Mouse (Mus musculus): ENCODE results near the gene Plpp6. TPM values are rescaled to one million over a fixed set of nuclear protein-coding genes. Genes with fewer than 3 reads are reported as not detected.

Plpp6 gene
- total RNA-seq, 1 experiment, result 2.0 TPM

GRCm38 (mm10) chr19:28940135-28940874, 23.4 kb upstream of the Plpp6 start:
- no peak overlapping the region for H3K4me3 ChIP-seq (ENCODE audit: insufficient read depth in 1 of 2, low read depth in 1 of 2, low read length in 2 of 2, poor library complexity in 1 of 2, severe bottlenecking in 1 of 2)
- H3K36me3 ChIP-seq (ENCODE audit: control insufficient read depth, insufficient read depth, low read length, poor library complexity, severe bottlenecking), result no peaks in the 10 kb centered on the region
- H3K27ac ChIP-seq (ENCODE audit: insufficient read depth, low read depth, low read length, poor library complexity, severe bottlenecking), result no peak overlapping the region
- TF ChIP-seq ZC3H11A (IDR thresholded peaks at IDR 0.05; ENCODE audit: borderline replicate concordance, low read depth, low read length), result no peak
- no peak for TF ChIP-seq CHD2 (IDR thresholded peaks at IDR 0.05; ENCODE audit: low read depth, low read length)
- no peak for TF ChIP-seq MAFK (IDR thresholded peaks at IDR 0.05; ENCODE audit: insufficient read depth, low read depth, low read length)
- TF ChIP-seq HCFC1 (IDR thresholded peaks at IDR 0.05; ENCODE audit: borderline replicate concordance, insufficient read depth, low read length), result no peak
- TF ChIP-seq ZNF384 (IDR thresholded peaks at IDR 0.05; ENCODE audit: low read depth, low read length), result no peak
- no peak for DNase-seq (ENCODE audit: low read depth, low spot score)
- no peak overlapping the region for H3K9ac ChIP-seq (ENCODE audit: insufficient read depth, low read depth, low read length, poor library complexity, severe bottlenecking)
- H3K9me3 ChIP-seq (ENCODE audit: control insufficient read depth, insufficient read depth, low read depth, low read length), result no peaks in the 10 kb centered on the region
- no peaks in the 10 kb centered on the region for H3K4me1 ChIP-seq (ENCODE audit: control insufficient read depth in 2 of 2, insufficient read depth in 2 of 2, low read length in 2 of 2, poor library complexity in 1 of 2)
- in situ Hi-C loops (cut with MboI; ENCODE audit: low sequenced_read_pairs in 2 of 2, unreplicated experiment in 2 of 2), result no loop called here

- DNase-seq (ENCODE audit: low read depth, low spot score), result no peak
- Histone ChIP-seq H3K27ac (ENCODE audit: insufficient read depth, low read depth, low read length, poor library complexity, severe bottlenecking) (no peak overlapping the region), H3K9me3 (ENCODE audit: control insufficient read depth, insufficient read depth, low read depth, low read length) (no peaks in the 10 kb centered on the region), H3K4me3 (ENCODE audit: insufficient read depth in 1 of 2, low read depth in 1 of 2, low read length in 2 of 2, poor library complexity in 1 of 2, severe bottlenecking in 1 of 2) (no peak overlapping the region), H3K9ac (ENCODE audit: insufficient read depth, low read depth, low read length, poor library complexity, severe bottlenecking) (no peak overlapping the region), H3K36me3 (ENCODE audit: control insufficient read depth, insufficient read depth, low read length, poor library complexity, severe bottlenecking) (no peaks in the 10 kb centered on the region), H3K4me1 (ENCODE audit: control insufficient read depth in 2 of 2, insufficient read depth in 2 of 2, low read length in 2 of 2, poor library complexity in 1 of 2) (no peaks in the 10 kb centered on the region)
- in situ Hi-C loops (cut with MboI; ENCODE audit: low sequenced_read_pairs in 2 of 2, unreplicated experiment in 2 of 2), result no loop called here
- TF ChIP-seq CHD2 (IDR thresholded peaks at IDR 0.05; ENCODE audit: low read depth, low read length), result no peak
- TF ChIP-seq MAFK (IDR thresholded peaks at IDR 0.05; ENCODE audit: insufficient read depth, low read depth, low read length), result no peak
- no peak for TF ChIP-seq ZC3H11A (IDR thresholded peaks at IDR 0.05; ENCODE audit: borderline replicate concordance, low read depth, low read length)
- no peak for TF ChIP-seq ZNF384 (IDR thresholded peaks at IDR 0.05; ENCODE audit: low read depth, low read length)
- no peak for TF ChIP-seq HCFC1 (IDR thresholded peaks at IDR 0.05; ENCODE audit: borderline replicate concordance, insufficient read depth, low read length)
Observed at GRCm38 (mm10) chr19:28941271-28941670, 22.5 kb upstream of the Plpp6 start.

GRCm38 (mm10) chr19:28946782-28947181, 17.0 kb upstream of the Plpp6 start:
- H3K9ac ChIP-seq (ENCODE audit: insufficient read depth, low read depth, low read length, poor library complexity, severe bottlenecking), result no peak overlapping the region
- TF ChIP-seq CHD2 (IDR thresholded peaks at IDR 0.05; ENCODE audit: low read depth, low read length) (no peak), MAFK (IDR thresholded peaks at IDR 0.05; ENCODE audit: insufficient read depth, low read depth, low read length) (no peak), HCFC1 (IDR thresholded peaks at IDR 0.05; ENCODE audit: borderline replicate concordance, insufficient read depth, low read length) (no peak)
- H3K4me1 ChIP-seq (ENCODE audit: control insufficient read depth in 2 of 2, insufficient read depth in 2 of 2, low read length in 2 of 2, poor library complexity in 1 of 2), result no peaks in the 10 kb centered on the region
- DNase-seq (ENCODE audit: low read depth, low spot score), result no peak
- in situ Hi-C loops (cut with MboI; ENCODE audit: low sequenced_read_pairs in 2 of 2, unreplicated experiment in 2 of 2), result no loop called here
- no peak overlapping the region for H3K27ac ChIP-seq (ENCODE audit: insufficient read depth, low read depth, low read length, poor library complexity, severe bottlenecking)
- no peaks in the 10 kb centered on the region for H3K36me3 ChIP-seq (ENCODE audit: control insufficient read depth, insufficient read depth, low read length, poor library complexity, severe bottlenecking)
- H3K9me3 ChIP-seq (ENCODE audit: control insufficient read depth, insufficient read depth, low read depth, low read length), result no peaks in the 10 kb centered on the region
- no peak overlapping the region for H3K4me3 ChIP-seq (ENCODE audit: insufficient read depth in 1 of 2, low read depth in 1 of 2, low read length in 2 of 2, poor library complexity in 1 of 2, severe bottlenecking in 1 of 2)

- no peaks in the 10 kb centered on the region for H3K9me3 ChIP-seq (ENCODE audit: control insufficient read depth, insufficient read depth, low read depth, low read length)
- DNase-seq (ENCODE audit: low read depth, low spot score), result no peak
- in situ Hi-C loops (cut with MboI; ENCODE audit: low sequenced_read_pairs in 2 of 2, unreplicated experiment in 2 of 2), result no loop called here
- no peak overlapping the region for H3K4me3 ChIP-seq (ENCODE audit: insufficient read depth in 1 of 2, low read depth in 1 of 2, low read length in 2 of 2, poor library complexity in 1 of 2, severe bottlenecking in 1 of 2)
- no peak overlapping the region for H3K9ac ChIP-seq (ENCODE audit: insufficient read depth, low read depth, low read length, poor library complexity, severe bottlenecking)
- H3K36me3 ChIP-seq (ENCODE audit: control insufficient read depth, insufficient read depth, low read length, poor library complexity, severe bottlenecking), result no peaks in the 10 kb centered on the region
- H3K27ac ChIP-seq (ENCODE audit: insufficient read depth, low read depth, low read length, poor library complexity, severe bottlenecking), result no peak overlapping the region
- H3K4me1 ChIP-seq (ENCODE audit: control insufficient read depth in 2 of 2, insufficient read depth in 2 of 2, low read length in 2 of 2, poor library complexity in 1 of 2), result no peaks in the 10 kb centered on the region
- no peak for TF ChIP-seq MAFK (IDR thresholded peaks at IDR 0.05; ENCODE audit: insufficient read depth, low read depth, low read length)
- TF ChIP-seq HCFC1 (IDR thresholded peaks at IDR 0.05; ENCODE audit: borderline replicate concordance, insufficient read depth, low read length), result no peak
- TF ChIP-seq ZC3H11A (IDR thresholded peaks at IDR 0.05; ENCODE audit: borderline replicate concordance, low read depth, low read length), result no peak
- no peak for TF ChIP-seq CHD2 (IDR thresholded peaks at IDR 0.05; ENCODE audit: low read depth, low read length)
- no peak for TF ChIP-seq ZNF384 (IDR thresholded peaks at IDR 0.05; ENCODE audit: low read depth, low read length)
Observed at GRCm38 (mm10) chr19:28947311-28947710, 16.4 kb upstream of the Plpp6 start.

Data from ES-E14 (cell line).